Mouse (Mus musculus) layer of hippocampus, adult 2 months (tissue): ENCODE measurements around the gene Cpsf4l. TPM values are rescaled to one million over a fixed set of nuclear protein-coding genes. Genes with fewer than 3 reads are reported as not detected.

Experiments
- DNase-seq, 2 experiments: peaks; one replicate each; pipeline ENCODE4 v3.0.0; 2022; ENCODE audit warnings: low spot score in 2 of 2
- H3K27ac ChIP-seq: fragments of 200-600 bp; 2 replicates; pipeline ENCODE4 v1.8.1; 2022
- H3K4me3 ChIP-seq: fragments of 200-600 bp; 2 replicates; pipeline ENCODE4 v1.8.1; 2022; ENCODE audit warnings: mild to moderate bottlenecking
- CTCF ChIP-seq: fragments of 200-600 bp; conservative IDR thresholded peaks from 2 replicates; pipeline ENCODE4 v1.8.1; 2022; ENCODE audit warnings: antibody characterized with exemption, mild to moderate bottlenecking, moderate library complexity
- long read RNA-seq, 2 experiments: library from polyadenylated mRNA; stranded (forward); transcript quantifications; one replicate each; pipeline ENCODE4 v2.0.0; 2021; ENCODE audit warnings: borderline mapping rate in 2 of 2
- total RNA-seq, 2 experiments: library from RNA; stranded (reverse); gene quantifications; 2 replicates each; pipeline ENCODE4 v1.2.3; 2021

Cpsf4l gene
- not detected for total RNA-seq
- long read RNA-seq, experiment 1, result 0 reads
- long read RNA-seq, experiment 2, partial matches to known transcripts, result 0 of 1 reads
- long read RNA-seq, experiment 2, other reads (novel, unspliced or antisense), result 1 of 1 reads

DNA sequence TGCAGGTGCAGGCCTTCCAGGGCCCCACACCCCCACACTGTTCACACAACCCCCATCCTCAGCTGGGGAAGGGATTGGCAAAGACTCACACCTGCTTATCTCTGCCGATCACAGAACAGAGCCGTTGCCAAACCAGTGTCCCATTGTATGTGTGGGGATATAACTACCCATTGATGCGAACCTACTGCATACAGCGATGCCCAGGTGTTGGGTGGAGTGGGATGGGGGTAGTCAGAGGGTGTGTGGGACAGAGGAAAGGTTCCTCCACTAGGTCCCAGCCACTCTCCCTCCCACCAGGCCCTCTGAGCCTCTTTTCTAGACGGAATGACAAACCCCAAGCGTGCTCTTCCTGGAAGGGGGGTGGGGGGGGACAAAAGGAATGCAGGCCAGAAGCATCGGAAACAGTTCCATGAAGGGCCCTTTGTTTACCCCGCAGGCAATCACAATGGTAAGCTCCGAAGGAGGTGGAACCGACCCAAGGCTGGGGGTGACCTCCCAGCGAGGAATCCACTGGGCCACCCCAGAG is at the start of gene Cpsf4l:
Gene Cpsf4l, minus strand, starts transcription at position 287 of the 526 bp plus-strand sequence.
- TF ChIP-seq CTCF, result no peak
- DNase-seq, result no peak
- Histone ChIP-seq H3K27ac (peak within 1 kb of the TSS; percentile 77), H3K4me3 (no peak within 1 kb of the TSS; the same call in 1 of the 2 replicates)

GRCm38 (mm10) chr11:113758851-113759250 is 49.0 kb upstream of the Cpsf4l start:
- no peak for DNase-seq
- Histone ChIP-seq H3K27ac (no peak overlapping the region), H3K4me3 (no peak overlapping the region)
- no peak for TF ChIP-seq CTCF

- TF ChIP-seq CTCF, result no peak
- H3K27ac ChIP-seq, result no peak overlapping the region
- H3K4me3 ChIP-seq, result no peak overlapping the region
- DNase-seq, result no peak
These were observed 46.8 kb upstream of the Cpsf4l start for GRCm38 (mm10) chr11:113756578-113756977.

DNA sequence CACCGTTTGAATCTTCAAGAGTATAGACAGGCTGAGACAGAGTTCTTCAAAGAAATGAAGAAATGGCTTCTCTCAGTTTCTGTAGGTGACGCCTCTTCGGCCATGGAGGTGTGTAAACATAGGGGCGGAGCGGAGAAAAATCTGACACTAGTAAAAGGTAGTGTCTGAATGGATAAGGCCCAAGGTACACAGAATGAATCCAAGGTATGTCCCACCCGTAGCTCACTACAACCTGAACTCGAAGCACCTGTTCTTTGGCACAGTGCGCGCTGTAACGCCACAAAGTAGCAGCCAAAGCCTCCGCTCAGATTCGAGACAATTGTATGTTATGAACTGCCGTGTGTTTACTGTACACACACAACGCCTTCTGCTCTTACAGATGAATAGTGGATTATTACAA is 46.1 kb upstream of the Cpsf4l start:
- H3K4me3 ChIP-seq, result no peak overlapping the region
- no peak for TF ChIP-seq CTCF
- DNase-seq, result no peak
- H3K27ac ChIP-seq, result no peak overlapping the region

- H3K27ac ChIP-seq, result no peak overlapping the region
These were observed 45.0 kb upstream of the Cpsf4l start for GRCm38 (mm10) chr11:113754845-113755244.

DNA sequence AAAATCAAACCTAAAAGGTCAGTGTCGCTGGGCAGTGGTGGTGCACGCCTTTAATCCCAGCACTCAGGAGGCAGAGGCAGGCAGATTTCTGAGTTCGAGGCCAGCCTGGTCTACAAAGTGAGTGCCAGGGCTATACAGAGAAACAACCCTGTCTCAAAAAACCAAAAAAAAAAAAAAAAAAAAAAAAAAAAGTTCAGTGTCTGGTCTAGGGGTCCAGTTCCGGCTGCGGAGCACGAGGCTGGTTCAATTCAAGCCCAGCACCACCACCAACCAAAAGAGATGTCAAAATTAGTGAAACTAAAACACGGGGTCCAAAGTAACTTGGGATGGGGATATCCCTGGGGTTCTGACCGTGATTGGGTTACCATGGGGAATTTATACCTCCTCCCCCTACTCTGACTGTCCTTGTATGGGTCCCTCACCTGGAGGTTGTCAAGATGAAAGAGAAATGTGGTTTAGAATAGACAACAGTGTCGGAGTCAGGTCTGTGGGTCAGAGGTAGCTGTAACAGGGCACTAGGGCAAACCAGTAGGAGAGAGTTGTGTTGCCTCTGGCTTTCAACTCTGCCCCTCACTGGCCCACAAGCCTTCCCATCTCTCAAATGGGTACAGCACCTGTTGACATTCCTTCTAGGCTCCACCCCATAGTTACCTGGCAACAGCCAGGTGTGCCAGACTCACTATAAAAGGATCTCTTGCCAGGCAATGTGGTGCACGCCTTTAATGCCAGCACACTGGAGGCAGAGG is 43.0 kb upstream of the Cpsf4l start:
- no peak overlapping the region for H3K4me3 ChIP-seq
- DNase-seq, result no peak
- no peak for TF ChIP-seq CTCF
- no peak overlapping the region for H3K27ac ChIP-seq

More at GRCm38 (mm10) chr11:113754845-113755244, 45.0 kb upstream of the Cpsf4l start:
- DNase-seq, result no peak
- H3K4me3 ChIP-seq, result no peak overlapping the region
- TF ChIP-seq CTCF, result no peak

- Histone ChIP-seq H3K27ac (peak overlapping the region; percentile 98), H3K4me3 (peak overlapping the region; percentile 80)
- DNase-seq, result no peak
- TF ChIP-seq CTCF, result no peak
These were observed 42.4 kb upstream of the Cpsf4l start for GRCm38 (mm10) chr11:113752158-113752661.

GRCm38 (mm10) chr11:113751484-113752084 is 41.8 kb upstream of the Cpsf4l start, which contains the start of gene Cdc42ep4:
Gene Cdc42ep4, minus strand, starts transcription at chr11:113751881.
- peak; percentile 76 to 79 for DNase-seq
- Histone ChIP-seq H3K27ac (peak within 1 kb of the TSS; percentile 98), H3K4me3 (peak within 1 kb of the TSS; percentile 80)
- no peak for TF ChIP-seq CTCF

GRCm38 (mm10) chr11:113750571-113751483 is 41.0 kb upstream of the Cpsf4l start:
- peak; percentile 67 for TF ChIP-seq CTCF
- DNase-seq, result peak; percentile 62 to 74
- Histone ChIP-seq H3K27ac (peak overlapping the region; percentile 98), H3K4me3 (peak overlapping the region; percentile 80)

GRCm38 (mm10) chr11:113749749-113750351 is 40.0 kb upstream of the Cpsf4l start:
- DNase-seq, result no peak
- H3K27ac ChIP-seq, result peak overlapping the region; percentile 98
- TF ChIP-seq CTCF, result no peak
- peak overlapping the region; percentile 80 for H3K4me3 ChIP-seq

GRCm38 (mm10) chr11:113748797-113749521 is 39.1 kb upstream of the Cpsf4l start:
- TF ChIP-seq CTCF, result no peak
- H3K4me3 ChIP-seq, result peak overlapping the region; percentile 80
- DNase-seq, result no peak
- H3K27ac ChIP-seq, result peak overlapping the region; percentile 98
